In the genomic region with DNA sequence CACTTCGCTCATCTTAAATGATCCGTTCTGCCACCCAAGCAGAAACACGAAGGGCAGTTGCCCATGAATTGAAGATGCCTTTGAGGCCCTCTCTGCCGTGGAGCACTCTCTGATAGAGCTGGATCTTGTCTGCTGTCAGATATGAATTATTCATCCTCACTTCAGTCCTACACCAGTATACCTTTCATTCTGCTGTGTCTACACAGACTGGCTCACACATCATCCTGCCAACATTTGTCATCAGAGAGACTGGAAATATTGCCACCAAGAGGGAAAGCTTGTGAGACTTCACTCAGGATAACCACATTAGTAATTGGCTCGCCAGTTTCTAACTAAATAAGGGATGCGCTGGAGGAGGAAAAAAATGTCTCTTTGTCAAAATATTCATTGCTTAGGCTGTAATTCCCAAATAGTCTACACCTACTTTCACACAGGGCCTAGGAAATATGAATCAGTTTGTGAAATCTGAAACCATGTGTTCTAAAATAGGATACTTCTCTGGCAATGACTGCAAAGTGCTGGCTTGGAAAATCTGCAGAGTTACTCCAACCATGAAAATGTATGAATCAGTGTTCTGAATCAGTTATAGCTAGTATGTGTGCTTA, we compare ENCODE assay signal across 21 mouse cellular contexts.
DNase-seq lines count a peak whose midpoint lies in the region; ATAC-seq lines count a peak whose summit lies in the region.
"Had no signal": no experiment of that assay in that cellular context is flagged by ENCODE, and none has a peak within 500 bp of the region (broad histone marks: within the 10 kb centered on the region; RNA-seq: fewer than 3 reads in every experiment).

No protein-coding gene starts in this region.

- DNase-seq in frontal cortex, postnatal 36 days (ENCODE audit: low spot score in 2 of 2) = peak; percentile 9 to 35
- no peak for DNase-seq in frontal cortex, postnatal 14 days (ENCODE audit: low spot score in 2 of 2)
- peak; percentile 23 for DNase-seq in right cerebral cortex, adult 18-20 months
- DNase-seq in right cerebral cortex, postnatal 4 days = no peak
- peak; percentile 18 for DNase-seq in midbrain, embryonic 14.5 days
- DNase-seq in kidney, adult 9 months = no peak
- no peak for DNase-seq in cerebellum, adult 11 months
- DNase-seq: adrenal gland, adult 2 months; cerebellum, adult 11-12 months; gastrocnemius, postnatal 25 days; layer of hippocampus, postnatal 36 days; spleen, adult 18-20 months; thymus, adult 2 months had no signal

- H3K36me3 ChIP-seq in midbrain, embryonic 14.5 days (ENCODE audit: control insufficient read depth, insufficient read depth, low read length) = no peaks in the 10 kb centered on the region
- H3K36me3 ChIP-seq: embryonic facial prominence, embryonic 13.5 days; forebrain, embryonic 10.5 days; G1E; hindbrain, embryonic 12.5 days; intestine, embryonic 15.5 days; kidney, embryonic 15.5 days; liver, embryonic 12.5 days; neural tube, embryonic 15.5 days had no signal

- no peaks in the 10 kb centered on the region for H3K27me3 ChIP-seq in midbrain, embryonic 14.5 days (ENCODE audit: control insufficient read depth, insufficient read depth, low read length)
- H3K27me3 ChIP-seq: embryonic facial prominence, embryonic 13.5 days; hindbrain, embryonic 12.5 days; intestine, embryonic 15.5 days; kidney, embryonic 15.5 days; liver, embryonic 12.5 days; neural tube, embryonic 15.5 days had no signal

- no peaks in the 10 kb centered on the region for H3K4me1 ChIP-seq in midbrain, embryonic 14.5 days (ENCODE audit: control insufficient read depth, insufficient read depth, low read length)
- H3K4me1 ChIP-seq: embryonic facial prominence, embryonic 13.5 days; forebrain, embryonic 10.5 days; hindbrain, embryonic 12.5 days; intestine, embryonic 15.5 days; kidney, embryonic 15.5 days; liver, embryonic 12.5 days; neural tube, embryonic 15.5 days had no signal

- no peak overlapping the region; the same call in 1 of the 2 replicates for H3K27ac ChIP-seq in midbrain, embryonic 14.5 days (replicated peaks; ENCODE audit: low read depth, low read length)
- H3K27ac ChIP-seq: embryonic facial prominence, embryonic 13.5 days; forebrain, embryonic 10.5 days; hindbrain, embryonic 12.5 days; intestine, embryonic 15.5 days; kidney, embryonic 15.5 days; liver, embryonic 12.5 days; neural tube, embryonic 15.5 days had no signal

- ATAC-seq in midbrain, embryonic 14.5 days (ENCODE audit: low FRiP score, low TSS enrichment) = peak; percentile 46; the same call in 1 of the 2 replicates
- ATAC-seq: liver, embryonic 12.5 days had no signal

- H3K4me3 ChIP-seq in midbrain, embryonic 14.5 days (replicated peaks; ENCODE audit: low read depth, low read length) = no peak overlapping the region
- H3K4me3 ChIP-seq: embryonic facial prominence, embryonic 13.5 days; forebrain, embryonic 10.5 days; hindbrain, embryonic 12.5 days; intestine, embryonic 15.5 days; kidney, embryonic 15.5 days; liver, embryonic 12.5 days; neural tube, embryonic 15.5 days had no signal

- no peak overlapping the region for H3K9ac ChIP-seq in midbrain, embryonic 14.5 days (replicated peaks; ENCODE audit: low read length)
- H3K9ac ChIP-seq: embryonic facial prominence, embryonic 13.5 days; hindbrain, embryonic 12.5 days; intestine, embryonic 15.5 days; kidney, embryonic 15.5 days; liver, embryonic 12.5 days; neural tube, embryonic 15.5 days had no signal

- WGBS in midbrain, embryonic 14.5 days = 53% methylated on average over 6 of the region's 6 CpGs

- H3K4me2 ChIP-seq in midbrain, embryonic 14.5 days (ENCODE audit: low read length) = no peak overlapping the region
- H3K4me2 ChIP-seq: embryonic facial prominence, embryonic 13.5 days; hindbrain, embryonic 12.5 days; intestine, embryonic 15.5 days; kidney, embryonic 15.5 days; liver, embryonic 12.5 days; neural tube, embryonic 15.5 days had no signal

- no peaks in the 10 kb centered on the region for H3K9me3 ChIP-seq in midbrain, embryonic 14.5 days (ENCODE audit: control insufficient read depth, low read length)
- H3K9me3 ChIP-seq: embryonic facial prominence, embryonic 13.5 days; forebrain, embryonic 10.5 days; hindbrain, embryonic 12.5 days; intestine, embryonic 15.5 days; kidney, embryonic 15.5 days; liver, embryonic 12.5 days; neural tube, embryonic 15.5 days had no signal

Comparison
In these comparisons a context has a peak if more than half of its experiments do, and no peak if none do; other contexts are left out.
1. DNase-seq: peak in frontal cortex, postnatal 36 days (2 of 2), right cerebral cortex, adult 18-20 months (single experiment) and midbrain, embryonic 14.5 days (single experiment); none in frontal cortex, postnatal 14 days (0 of 2), right cerebral cortex, postnatal 4 days (single experiment), kidney, adult 9 months (single experiment) and cerebellum, adult 11 months (single experiment).